In genomic region chr1:69685890-69686490, GRCm38 (mm10) we compare ENCODE assay signal across 8 mouse cellular contexts. TPM values are rescaled to one million over a fixed set of nuclear protein-coding genes. Genes with fewer than 3 reads are reported as not detected.
DNase-seq lines count a peak whose midpoint lies in the region; ATAC-seq lines count a peak whose summit lies in the region.

No protein-coding gene starts in this region.

- peak; percentile 17 to 19 for DNase-seq in cerebellum, postnatal 10 days
- no peak for DNase-seq in cerebellum, adult 8-10 months
- peak; percentile 6 for DNase-seq in 3134 (ENCODE audit: extremely low read depth, insufficient read length, low spot score)
- DNase-seq in limb, embryonic 10.5 days (ENCODE audit: low spot score), result peak; percentile 34
- peak; percentile 34 for DNase-seq in retina, embryonic 14.5 days (ENCODE audit: low spot score)
- no peak for DNase-seq in urinary bladder, postnatal 25 days (ENCODE audit: low spot score)
- DNase-seq in MN1 (ENCODE audit: low spot score), result no peak

- H3K9me3 ChIP-seq in embryonic facial prominence, embryonic 12.5 days, result no peaks in the 10 kb centered on the region
- H3K9me3 ChIP-seq in limb, embryonic 10.5 days (replicated peaks), result no peaks in the 10 kb centered on the region

- no peaks in the 10 kb centered on the region for H3K36me3 ChIP-seq in embryonic facial prominence, embryonic 12.5 days
- no peaks in the 10 kb centered on the region for H3K36me3 ChIP-seq in limb, embryonic 10.5 days

- peaks cover 5% of the 10 kb centered on the region; the same call in 1 of the 2 replicates for H3K4me1 ChIP-seq in embryonic facial prominence, embryonic 12.5 days
- H3K4me1 ChIP-seq in limb, embryonic 10.5 days, result peaks cover 3% of the 10 kb centered on the region; the same call in 1 of the 2 replicates

- H3K27ac ChIP-seq in embryonic facial prominence, embryonic 12.5 days, result peak overlapping the region; percentile 60; the same call in 1 of the 2 replicates
- H3K27ac ChIP-seq in limb, embryonic 10.5 days, result 0 out of 2 replicates have a peak overlapping the region, but pooled peaks have one; percentile 25

- H3K27me3 ChIP-seq in embryonic facial prominence, embryonic 12.5 days, result no peaks in the 10 kb centered on the region
- 0 out of 2 replicates have a peak, but pooled peaks cover 7% of the 10 kb centered on the region for H3K27me3 ChIP-seq in limb, embryonic 10.5 days (ENCODE audit: low read depth, poor library complexity, severe bottlenecking)

- no peak for ATAC-seq in embryonic facial prominence, embryonic 12.5 days (ENCODE audit: insufficient number of reproducible peaks, insufficient read depth, low FRiP score, low TSS enrichment)

- WGBS in embryonic facial prominence, embryonic 12.5 days, result 0% methylated on average over 9 of the region's 15 CpGs
- under 1% methylated on average over 14 of the region's 15 CpGs for WGBS in limb, embryonic 10.5 days

- peak overlapping the region; percentile 72 for H3K4me2 ChIP-seq in embryonic facial prominence, embryonic 12.5 days (replicated peaks)

- peak overlapping the region; percentile 53 for H3K9ac ChIP-seq in embryonic facial prominence, embryonic 12.5 days

- peak overlapping the region; percentile 67 for H3K4me3 ChIP-seq in embryonic facial prominence, embryonic 12.5 days
- peak overlapping the region; percentile 83 for H3K4me3 ChIP-seq in limb, embryonic 10.5 days

RNA-seq across cellular contexts. Expression of gene Ikzf2, which starts 1.1 kb away (rescaled TPM):
- polyA plus RNA-seq in embryonic facial prominence, embryonic 12.5 days (2016; fragmentation: Nextera tagmentation; extraction: Ambion mirVana), result 7.4 and 8.5 TPM in 2 replicates
- 3.1 and 3.4 TPM in 2 replicates for polyA plus RNA-seq in limb, embryonic 10.5 days (2016; fragmentation: Nextera tagmentation; extraction: Ambion mirVana)

Comparison
In these comparisons a context has a peak if more than half of its experiments do, and no peak if none do; other contexts are left out.
1. DNase-seq: peak in cerebellum, postnatal 10 days (2 of 2), 3134 (single experiment), limb, embryonic 10.5 days (single experiment) and retina, embryonic 14.5 days (single experiment); none in cerebellum, adult 8-10 months (single experiment), urinary bladder, postnatal 25 days (single experiment) and MN1 (single experiment).